Mouse (Mus musculus) heart, embryonic 12.5 days (tissue): ENCODE data around the gene Zfp330. TPM values are rescaled to one million over a fixed set of nuclear protein-coding genes. Genes with fewer than 3 reads are reported as not detected.

Experiments used
- polyA plus RNA-seq: library from polyadenylated mRNA; unstranded; fragments of >200 nt; fragmentation: Nextera tagmentation; extraction: Ambion mirVana; gene quantifications from 2 replicates; pipeline ENCODE4 v1.2.1, GENCODE M21; 2016

Zfp330 gene
- polyA plus RNA-seq, 1 experiment from 2014 or later: 46.3 TPM

Other genes starting within 250 kb of the Zfp330 start
- gene Rnf150, start 89.2 kb upstream of the Zfp330 start, polyA plus RNA-seq: 0.75 and 0.92 TPM in 2 replicates